Mouse (Mus musculus) MN1 (cell line): ENCODE measurements around the gene Aes.

Experiments used
- DNase-seq: peaks from one replicate; pipeline ENCODE4 v3.0.0-alpha.2; 2016; ENCODE audit warnings: low spot score

Gene Aes

GRCm38 (mm10) chr10:81568381-81569191, 9.3 kb downstream of the Aes start:
- DNase-seq = peak; percentile 78

DNA sequence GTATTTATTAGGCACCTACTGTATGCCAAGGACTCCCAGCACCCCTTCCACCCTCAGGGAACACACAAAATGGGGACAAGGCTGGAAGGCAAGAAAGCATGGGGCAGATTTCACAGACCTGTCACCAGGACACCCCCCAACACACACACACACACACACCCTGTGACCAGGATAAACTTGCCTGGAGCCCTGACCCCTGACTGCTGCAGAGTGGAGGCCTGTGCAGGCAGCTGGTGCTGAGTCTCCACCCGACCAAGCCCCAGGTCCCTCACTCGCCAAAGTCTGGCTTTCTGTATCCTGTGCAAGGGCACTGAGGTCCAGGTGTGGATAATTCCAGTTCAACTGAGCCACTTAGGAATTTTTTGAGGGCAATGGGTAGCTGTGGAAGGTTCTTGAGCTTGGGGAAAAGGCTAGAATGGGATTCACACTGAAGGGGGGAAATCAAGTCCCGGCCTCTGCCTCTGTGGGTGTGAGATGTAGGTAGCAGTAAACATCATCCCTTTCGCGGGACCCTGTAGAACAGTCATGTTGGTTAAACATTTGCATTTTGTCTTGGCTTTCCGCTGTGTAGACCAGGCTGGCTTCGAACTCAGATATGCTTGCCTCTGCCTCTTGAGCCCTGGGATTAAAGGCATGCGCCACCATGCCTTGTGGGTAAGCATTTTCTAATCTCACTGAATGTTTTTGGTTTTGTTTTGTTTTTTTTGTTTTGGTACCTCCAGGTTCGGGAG, 10.4 kb downstream of the Aes start:
- DNase-seq = no peak

DNA sequence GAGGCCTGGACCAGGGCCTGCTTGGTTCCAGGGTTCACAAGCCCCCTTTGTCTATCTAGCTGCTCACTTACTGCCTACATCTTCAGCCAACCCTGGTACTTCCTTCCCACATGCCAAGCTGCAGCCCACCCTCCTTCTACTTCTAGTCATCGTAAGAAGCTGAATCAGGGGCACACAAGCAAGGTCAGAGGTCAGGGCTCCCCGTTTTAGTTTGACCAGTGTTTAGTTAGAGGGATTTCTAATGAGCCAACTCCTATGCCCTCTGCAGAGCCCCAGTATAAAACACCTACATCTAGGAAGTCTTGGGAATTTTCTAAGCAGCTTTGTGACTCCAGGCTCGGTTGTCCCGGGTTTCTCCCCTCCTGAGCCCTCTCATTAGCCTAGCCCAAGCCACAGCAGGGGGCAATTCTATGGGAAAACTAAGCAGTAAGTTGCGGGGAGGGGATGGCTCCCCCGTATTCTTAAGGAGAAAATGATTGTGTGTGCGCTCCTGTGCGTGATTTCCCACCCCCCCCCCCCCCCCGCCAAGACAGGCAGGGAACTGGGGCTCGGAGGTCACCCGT, 11.0 kb downstream of the Aes start:
- peak; percentile 54 for DNase-seq

- peak; percentile 95 for DNase-seq
Measured at GRCm38 (mm10) chr10:81570831-81571500, 11.7 kb downstream of the Aes start.

GRCm38 (mm10) chr10:81571501-81571876, 12.2 kb downstream of the Aes start:
- DNase-seq = peak; percentile 98

DNA sequence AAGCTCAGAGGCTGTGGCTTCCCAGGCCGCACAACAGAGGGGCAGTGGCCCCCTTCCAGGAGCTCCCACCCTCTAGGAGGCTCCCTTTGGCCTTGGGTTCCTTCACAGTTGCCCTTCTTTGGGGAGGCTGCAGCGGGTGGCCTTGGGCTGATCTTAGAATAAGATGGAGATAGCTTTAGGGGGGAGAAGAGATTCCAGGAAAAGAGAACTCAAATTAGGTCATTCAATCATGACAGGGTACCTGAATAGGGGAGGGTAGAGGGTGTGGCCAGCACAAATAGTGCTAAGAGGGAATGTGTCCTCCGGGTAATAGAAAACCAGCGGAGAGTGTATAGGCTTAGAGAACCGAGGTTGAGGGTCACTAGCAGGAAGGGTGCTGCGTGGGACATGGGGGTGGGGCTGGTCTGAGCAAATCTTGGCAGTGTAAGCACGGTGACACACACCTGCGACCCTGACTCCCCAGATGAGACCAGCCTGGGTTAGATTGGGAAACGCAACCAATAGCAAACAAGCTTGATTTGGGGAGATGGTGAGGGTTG, 12.9 kb downstream of the Aes start:
- DNase-seq = no peak

- DNase-seq = peak; percentile 81
Measured at GRCm38 (mm10) chr10:81572975-81573374, 13.7 kb downstream of the Aes start.

GRCm38 (mm10) chr10:81574081-81575056, 15.1 kb downstream of the Aes start, which contains the start of gene Tle2:
Tle2 (plus strand) TSS chr10:81574561.
- DNase-seq = no peak

DNA sequence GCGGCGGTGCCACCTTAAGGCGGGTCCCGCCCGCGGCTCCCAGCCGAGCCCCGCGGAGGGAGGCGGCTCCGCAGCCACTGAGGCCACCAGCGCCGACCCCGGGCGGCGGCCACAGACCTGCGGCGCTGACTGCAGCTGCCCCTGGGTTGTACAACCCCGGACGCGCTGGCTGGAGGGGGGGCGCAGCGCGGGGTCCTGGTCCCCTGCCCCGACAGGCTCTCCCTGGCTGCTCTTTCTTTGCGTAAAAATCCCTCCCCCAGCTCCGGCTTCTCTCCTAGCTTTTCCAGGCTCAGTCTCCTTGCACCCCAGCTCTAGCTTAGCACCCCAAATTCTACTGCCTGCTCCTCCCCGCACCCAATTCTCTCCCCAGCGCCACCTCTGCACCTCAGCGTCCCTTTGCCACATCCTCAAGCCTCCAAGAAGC, 15.9 kb downstream of the Aes start:
- no peak for DNase-seq

- no peak for DNase-seq
Measured at GRCm38 (mm10) chr10:81575695-81576094, 16.4 kb downstream of the Aes start.

GRCm38 (mm10) chr10:81579967-81580366, 20.7 kb downstream of the Aes start:
- DNase-seq = no peak

DNA sequence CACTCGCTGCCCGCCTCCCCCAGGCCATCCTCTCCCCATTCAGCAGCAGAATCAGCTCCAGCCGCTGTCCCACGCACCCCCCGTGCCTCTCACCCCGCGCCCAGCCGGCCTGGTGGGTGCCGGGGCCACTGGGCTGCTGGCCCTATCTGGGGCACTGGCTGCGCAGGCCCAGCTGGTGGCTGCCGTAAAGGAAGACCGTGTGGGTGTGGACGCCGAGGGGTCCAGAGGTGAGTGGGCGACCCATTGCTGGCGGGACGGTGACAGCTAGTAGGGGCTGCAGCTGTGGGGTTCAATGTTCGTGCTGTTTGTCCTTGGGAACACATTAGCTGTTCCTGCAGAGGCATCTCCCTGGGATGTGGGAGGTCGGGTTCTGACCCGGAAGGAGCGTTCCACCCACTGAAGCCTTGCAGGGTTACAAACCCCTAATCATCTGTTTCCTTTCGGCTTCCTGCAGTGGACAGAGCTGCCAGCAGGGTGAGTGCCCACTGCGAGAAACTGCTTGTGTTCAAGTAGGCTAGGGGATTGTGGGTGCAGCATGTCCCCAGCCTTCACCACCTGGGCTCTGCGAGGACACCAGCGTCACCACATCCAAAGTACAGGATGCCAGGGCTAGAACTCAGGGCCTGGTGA, 21.3 kb downstream of the Aes start:
- no peak for DNase-seq

- DNase-seq = no peak
Measured at GRCm38 (mm10) chr10:81583347-81583746, 24.1 kb downstream of the Aes start.

DNA sequence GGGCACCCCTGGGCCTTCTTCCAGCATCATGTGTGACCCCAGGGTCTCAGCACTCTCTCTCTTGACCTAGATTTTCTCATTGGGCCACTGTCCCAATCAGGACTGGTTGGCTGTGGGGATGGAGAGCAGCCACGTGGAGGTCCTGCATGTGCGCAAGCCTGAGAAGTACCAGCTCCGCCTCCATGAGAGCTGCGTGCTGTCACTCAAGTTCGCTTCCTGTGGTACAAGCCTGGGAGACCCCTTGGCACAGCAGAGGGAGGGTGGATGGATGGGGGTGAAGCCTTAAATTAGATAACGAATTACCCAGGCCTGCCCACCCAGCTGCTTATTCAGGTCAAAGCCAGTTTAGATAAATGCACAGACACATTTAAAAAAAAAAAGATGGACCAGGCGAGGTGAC, 29.5 kb downstream of the Aes start:
- DNase-seq = no peak

DNA sequence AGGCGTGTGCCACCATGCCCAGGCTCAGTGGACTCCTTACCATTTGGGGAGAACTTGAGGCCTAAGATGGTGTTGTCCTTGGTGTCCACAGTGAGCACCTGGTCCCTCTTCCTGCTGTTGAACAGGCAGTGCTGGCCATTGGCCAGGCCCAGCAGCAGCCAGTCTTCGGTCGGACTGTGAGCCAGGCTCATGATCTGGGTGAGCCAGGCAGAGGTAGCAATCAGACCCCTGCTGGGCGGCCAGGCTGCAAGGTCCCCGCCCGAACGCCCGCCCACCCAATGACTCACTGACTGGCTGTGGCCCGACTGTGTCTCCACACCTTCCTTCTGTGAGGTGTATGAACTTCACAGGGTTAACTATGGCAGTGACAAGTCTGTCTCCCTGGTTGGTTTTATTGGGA, 32.6 kb downstream of the Aes start:
- peak; percentile 70 for DNase-seq

DNA sequence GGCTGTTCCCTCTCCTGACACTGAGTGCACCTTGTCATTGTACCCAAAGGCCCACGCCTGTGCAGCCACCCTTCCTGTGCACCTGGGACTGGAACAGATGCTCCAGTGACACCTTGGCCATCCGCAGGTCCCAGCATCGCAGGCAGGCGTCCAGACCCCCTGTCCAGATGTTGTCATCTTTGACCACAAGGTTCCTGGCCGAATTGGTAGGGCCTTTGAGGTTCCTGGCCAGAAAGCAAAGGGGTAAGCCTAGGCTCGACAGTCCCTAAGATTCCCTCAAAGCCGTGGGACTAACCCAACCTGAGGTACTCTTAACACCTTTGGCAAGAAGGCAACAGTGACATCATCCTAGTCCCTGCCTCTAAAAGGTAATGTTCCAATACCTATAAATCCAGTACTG, 33.3 kb downstream of the Aes start:
- no peak for DNase-seq

DNA sequence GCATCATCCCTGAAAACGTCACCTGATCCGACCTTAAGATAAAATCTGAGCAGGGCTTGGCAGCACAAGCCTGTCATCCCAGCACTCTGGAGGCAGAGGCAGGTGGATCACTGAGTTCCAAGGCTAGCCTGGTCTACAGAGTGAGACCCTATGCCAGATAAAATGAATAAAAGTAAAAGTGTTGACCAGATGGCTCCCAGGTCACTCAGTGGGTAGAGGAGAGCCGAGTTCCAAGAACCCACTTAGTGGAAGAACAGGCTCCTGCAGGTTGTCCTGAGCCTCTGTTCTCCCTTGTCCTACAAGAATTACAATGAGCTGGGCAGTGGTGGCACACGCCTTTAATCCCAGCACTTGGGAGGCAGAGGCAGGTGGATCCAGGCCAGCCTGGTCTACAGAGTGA, 33.9 kb downstream of the Aes start:
- no peak for DNase-seq

DNA sequence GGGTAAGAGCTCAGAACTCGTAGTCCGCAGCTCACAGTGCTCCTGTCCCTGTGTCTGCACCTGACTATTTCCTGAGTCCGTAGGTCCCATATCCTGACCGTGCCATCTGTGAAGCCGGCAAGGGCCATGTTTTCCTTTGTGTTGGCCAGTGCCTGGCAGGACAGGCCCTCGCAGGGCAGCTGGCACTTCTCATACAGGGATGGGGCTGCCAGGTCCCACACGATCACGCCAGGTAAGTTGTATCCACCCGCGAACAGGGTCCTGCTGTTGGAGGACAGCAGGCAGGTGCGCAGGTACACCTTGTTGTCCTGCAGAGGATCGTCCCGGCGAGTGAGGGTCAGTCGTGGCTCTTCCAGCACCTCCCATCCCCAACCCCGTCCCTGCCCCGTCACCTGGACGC, 34.6 kb downstream of the Aes start:
- no peak for DNase-seq

DNA sequence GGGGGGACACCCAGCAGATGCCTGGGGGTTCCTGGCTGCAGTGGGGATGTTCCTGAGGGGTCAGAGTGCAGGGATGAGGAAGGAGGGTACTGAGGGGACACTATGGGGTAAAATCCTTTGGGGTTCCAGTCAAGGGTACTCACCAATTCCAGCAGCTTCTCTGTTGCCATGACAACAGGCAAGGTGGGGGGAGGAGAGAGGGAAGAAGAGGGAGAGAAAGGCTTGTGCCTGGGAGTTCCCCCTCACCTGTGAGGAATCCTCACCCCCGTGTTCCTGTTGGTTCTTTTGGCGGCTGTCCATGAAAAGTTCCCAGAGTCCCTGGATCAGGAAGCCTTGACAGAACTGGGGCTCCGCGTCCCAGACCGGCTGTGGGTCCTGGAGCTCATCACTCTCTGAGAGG, 36.3 kb downstream of the Aes start:
- no peak for DNase-seq

GRCm38 (mm10) chr10:81596611-81597010, 37.3 kb downstream of the Aes start:
- DNase-seq = peak; percentile 93
